Mouse (Mus musculus) spleen, postnatal 10 days (tissue): ENCODE results near the gene Draxin.

Source experiments
- DNase-seq, 2 experiments: peaks; one replicate each; pipeline ENCODE4 v3.0.0; 2021 to 2022; ENCODE audit warnings: low spot score in 2 of 2

Gene Draxin

GRCm38 (mm10) chr4:148083176-148083899 is 47.2 kb downstream of the Draxin start:
- DNase-seq: peak in 1 of 2 experiments; percentile 64

GRCm38 (mm10) chr4:148082257-148083044 is 48.0 kb downstream of the Draxin start:
- peak; percentile 61 to 81 for DNase-seq

GRCm38 (mm10) chr4:148081201-148081600 is 49.3 kb downstream of the Draxin start:
- no peak for DNase-seq

DNA sequence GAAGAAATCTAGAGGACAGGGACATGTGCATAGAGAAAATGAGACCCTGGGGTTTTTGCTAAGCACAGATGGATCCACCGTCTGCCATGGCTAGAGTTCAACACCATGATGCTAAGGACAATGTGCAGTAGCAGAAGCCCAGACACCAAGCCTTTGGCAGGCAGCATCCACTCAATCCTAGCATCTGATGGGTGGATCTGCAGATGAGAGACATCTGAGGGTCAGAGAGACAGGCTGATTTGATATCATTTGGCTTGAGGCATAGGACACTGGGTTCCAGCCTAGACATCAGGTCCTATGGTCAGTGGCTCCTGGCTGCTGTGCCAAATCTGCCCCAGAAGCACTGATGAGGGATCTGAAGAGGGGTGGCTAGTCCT is 49.9 kb downstream of the Draxin start:
- no peak for DNase-seq

DNA sequence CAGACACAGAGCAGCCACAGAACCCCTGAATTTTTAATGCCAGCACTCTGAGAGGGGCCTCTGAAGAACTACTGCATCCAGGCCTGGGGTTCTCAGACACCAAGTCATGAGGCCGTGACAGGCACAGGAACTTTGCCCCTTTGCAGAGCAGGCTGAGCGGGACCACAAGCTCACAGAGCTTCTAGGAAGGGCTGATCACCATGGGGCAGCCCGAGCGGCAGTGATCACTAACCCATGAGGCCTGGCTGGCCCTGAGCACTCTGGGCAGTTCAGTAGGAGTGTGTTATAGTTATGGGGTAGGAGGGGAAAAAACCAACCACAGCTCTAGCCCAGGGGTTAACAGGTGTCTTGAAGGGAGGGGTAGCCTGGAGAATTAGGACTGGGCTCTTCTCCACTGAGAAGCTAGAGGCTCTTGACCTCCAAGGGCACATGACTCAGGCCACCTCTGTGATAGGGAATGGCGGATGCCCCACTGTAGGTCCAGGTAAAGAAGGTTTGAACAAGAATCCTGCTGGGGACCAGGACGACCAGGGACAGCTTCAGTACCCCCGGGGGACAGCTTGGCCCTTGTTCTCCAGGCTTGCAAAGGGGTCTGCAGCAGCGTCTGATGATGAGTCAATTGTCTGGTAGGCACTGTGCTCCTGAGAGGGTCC is 50.4 kb downstream of the Draxin start:
- DNase-seq: no peak

GRCm38 (mm10) chr4:148079212-148079611 is 51.3 kb downstream of the Draxin start:
- DNase-seq: no peak

- no peak for DNase-seq
These were observed 54.6 kb downstream of the Draxin start for GRCm38 (mm10) chr4:148075881-148076280.

- DNase-seq: peak in 1 of 2 experiments; percentile 80
These were observed 55.2 kb downstream of the Draxin start for GRCm38 (mm10) chr4:148075259-148075658.

- no peak for DNase-seq
These were observed 55.8 kb downstream of the Draxin start for GRCm38 (mm10) chr4:148074521-148075189.

DNA sequence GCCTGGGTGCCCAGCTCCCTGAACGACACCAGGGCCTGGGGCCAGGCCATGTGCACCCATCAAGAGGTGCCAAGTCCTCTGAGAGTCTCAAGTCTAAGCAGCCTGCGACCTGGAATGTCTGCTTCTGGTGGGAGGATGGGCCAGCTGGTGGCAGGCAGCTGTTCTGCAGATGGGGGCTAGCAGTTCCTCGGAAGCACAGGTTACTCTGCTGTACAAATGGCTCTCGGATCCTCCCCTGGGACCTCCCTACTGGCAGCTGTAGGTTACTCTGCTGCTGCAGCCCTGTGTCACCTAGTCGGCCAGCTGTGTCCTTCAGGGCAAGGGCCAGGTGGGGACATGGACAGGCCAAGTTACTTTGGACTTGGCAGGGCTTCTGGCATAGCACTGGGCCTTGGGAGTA is 59.0 kb downstream of the Draxin start:
- DNase-seq: no peak

DNA sequence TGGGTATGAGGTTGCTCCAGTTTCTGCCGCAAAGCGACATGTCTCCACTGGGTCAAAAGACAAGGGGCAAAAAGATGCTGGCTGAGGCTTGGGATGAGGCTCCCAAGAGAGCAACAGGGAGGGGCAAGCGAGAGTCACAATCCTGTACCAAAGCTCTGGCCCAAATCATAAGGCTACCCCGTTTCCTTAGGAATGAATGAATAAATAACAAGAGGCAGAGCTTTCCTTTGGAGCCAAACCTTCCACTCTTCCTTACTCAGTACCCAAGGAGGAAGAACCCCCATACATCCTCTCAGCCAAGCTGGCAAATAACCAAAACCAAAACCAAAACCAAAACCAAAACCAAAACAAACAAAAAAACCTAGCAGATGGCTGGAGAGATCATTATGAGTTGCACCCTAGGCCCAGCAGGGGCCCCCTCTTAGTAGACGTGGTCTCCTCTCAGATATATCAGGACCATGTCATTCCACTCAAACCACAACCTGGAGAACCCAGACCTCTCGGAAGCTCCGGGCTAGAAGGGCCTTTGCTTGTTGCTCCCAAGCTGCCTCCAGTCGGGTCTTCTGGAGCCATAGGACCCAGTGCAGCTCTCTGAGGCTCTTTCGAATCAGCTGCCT is 60.8 kb downstream of the Draxin start:
- DNase-seq: no peak

GRCm38 (mm10) chr4:148067346-148067745 is 63.2 kb downstream of the Draxin start:
- DNase-seq: no peak

DNA sequence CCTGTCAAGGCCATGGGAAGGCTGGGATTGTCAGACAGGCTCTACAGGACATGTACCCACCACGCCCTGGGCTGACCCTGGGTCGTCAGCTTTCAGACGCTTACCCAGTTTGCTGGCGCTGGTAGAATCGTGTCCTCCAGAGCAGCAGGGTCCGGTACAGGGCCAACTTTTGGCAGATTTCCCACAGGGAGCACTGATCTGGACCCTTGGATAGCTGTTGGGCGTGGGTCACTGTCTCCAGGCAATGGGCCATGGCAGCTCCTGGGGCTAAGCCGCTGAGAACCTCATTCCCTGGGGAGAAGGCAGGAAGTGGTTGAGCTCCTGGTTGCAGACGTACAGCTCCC is 64.1 kb downstream of the Draxin start:
- DNase-seq: no peak

- no peak for DNase-seq
These were observed 64.6 kb downstream of the Draxin start for GRCm38 (mm10) chr4:148065702-148066400.

DNA sequence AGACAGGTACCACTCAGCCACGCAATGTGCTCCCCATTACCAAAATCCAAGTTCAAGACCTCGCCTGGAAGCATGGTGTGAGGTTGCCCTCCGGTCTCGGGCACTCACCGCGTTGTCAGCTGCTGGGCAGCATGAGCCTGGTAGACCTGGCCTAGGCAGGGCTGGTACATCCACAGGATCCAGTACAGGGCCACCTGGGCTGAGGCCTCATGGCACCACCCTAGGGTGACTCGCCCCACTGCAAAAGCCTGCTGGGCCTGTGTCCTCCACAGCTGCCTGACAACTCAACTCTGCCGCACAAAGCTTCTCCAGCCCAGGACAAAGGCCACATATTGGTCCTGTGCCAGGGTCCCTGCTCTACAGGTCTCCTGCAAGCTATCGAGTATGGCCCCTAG is 69.4 kb downstream of the Draxin start:
- no peak for DNase-seq

GRCm38 (mm10) chr4:148060120-148061085 is 70.1 kb downstream of the Draxin start:
- DNase-seq: peak in 1 of 2 experiments; percentile 61

DNA sequence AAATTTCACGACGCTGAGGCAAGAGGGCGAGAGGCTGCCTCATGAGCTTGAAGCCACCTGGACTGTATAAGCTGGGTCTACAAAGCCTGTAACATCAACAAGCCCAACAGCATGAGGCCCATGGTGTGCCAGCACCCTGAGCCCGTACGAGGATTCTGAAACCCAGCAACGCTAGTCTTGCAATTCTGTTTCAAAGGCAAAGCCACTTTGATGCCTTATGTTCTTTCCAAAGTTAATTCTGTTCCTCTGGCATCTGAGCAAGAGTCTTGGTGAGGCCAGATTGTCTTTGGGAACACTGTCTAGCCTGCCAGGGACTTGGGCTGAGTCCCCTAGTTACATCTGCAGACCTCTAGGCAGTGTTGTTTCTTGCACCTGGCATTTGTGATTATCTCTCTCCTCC is 71.5 kb downstream of the Draxin start:
- DNase-seq: no peak

DNA sequence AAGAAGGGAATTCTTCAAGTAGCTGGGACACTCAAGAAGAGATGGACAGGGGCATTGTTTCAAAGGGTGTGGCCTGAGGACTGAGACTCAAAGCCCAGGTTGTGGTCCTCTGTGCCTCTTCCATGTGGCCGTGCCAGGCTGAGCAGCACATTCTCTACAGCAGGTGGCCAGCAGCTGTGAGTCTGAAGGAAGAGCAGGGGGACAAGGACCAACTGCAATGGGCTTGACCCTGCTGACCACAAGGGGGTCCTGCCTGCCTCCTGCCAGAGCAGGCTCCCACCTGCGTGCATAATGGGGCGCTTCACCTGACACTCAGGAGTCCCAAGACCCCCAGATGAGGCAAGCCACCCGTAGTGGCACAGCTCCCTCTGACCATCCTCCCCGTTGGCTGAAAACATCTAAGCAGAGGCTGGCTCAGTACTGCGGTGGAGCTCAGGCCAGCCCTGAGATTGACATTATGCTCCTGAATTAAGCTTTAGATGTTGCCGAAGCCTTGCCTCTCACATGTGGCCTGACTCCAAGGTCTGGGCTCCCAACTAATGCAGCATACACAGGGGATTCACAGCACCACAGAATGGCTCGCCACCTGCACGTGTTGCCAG is 72.2 kb downstream of the Draxin start:
- no peak for DNase-seq

DNA sequence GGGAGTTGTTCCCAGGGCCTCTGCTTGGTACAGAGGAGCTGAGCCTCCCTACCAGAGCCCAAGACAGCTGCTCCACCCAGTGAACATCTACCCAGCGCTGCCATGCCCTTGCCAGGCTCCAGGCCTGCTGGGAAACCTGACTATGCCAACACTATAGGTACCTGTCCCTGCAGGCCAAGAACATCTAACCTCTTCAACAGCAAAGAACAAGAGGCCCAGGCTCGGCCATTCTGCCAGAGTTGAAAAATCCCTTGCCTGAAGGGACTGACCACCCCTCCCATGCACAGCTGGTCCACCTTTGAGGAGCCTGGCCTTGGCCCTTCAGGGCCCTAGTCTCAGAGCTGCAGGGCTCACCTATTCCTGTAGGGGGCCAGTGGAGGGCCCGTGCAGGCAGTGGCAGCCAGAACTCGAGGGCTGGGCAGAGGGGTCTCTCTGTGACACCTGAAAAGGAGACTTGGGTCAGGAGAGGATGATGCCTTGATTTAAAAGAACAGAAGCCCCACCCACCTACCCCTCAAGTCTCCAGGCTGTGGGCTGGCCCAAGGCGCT is 72.8 kb downstream of the Draxin start:
- no peak for DNase-seq
